Mouse (Mus musculus) stomach, embryonic 16.5 days (tissue): ENCODE measurements around the gene Mapk1ip1l. TPM values are rescaled to one million over a fixed set of nuclear protein-coding genes. Genes with fewer than 3 reads are reported as not detected.
"Not testable (repeated sequence)": the region's sequence is repeated elsewhere in the genome, so short reads cannot be mapped to it uniquely, and the experiment has no call there.

ENCODE experiments used
- ATAC-seq: fragments of 200-750 bp; cut with Nextera tagmentation; 2 replicates; pipeline ENCODE4 v1.8.0; 2017; ENCODE audit warnings: moderate number of reproducible peaks, moderate TSS enrichment; ENCODE audit not compliant: insufficient read depth, low FRiP score
- H3K27ac ChIP-seq: fragments of 300-500 bp; sonication (generic); 2 replicates; pipeline ENCODE4 v1.5.1; 2014; ENCODE audit warnings: low read length
- H3K27me3 ChIP-seq: fragments of 300-500 bp; sonication (generic); 2 replicates; pipeline ENCODE4 v1.6.1; 2014; ENCODE audit warnings: low read length, control low read depth, mixed read lengths; ENCODE audit not compliant: control insufficient read depth, insufficient read depth
- H3K36me3 ChIP-seq: fragments of 300-500 bp; sonication (generic); 2 replicates; pipeline ENCODE4 v1.6.1; 2014; ENCODE audit warnings: low read length; ENCODE audit not compliant: control insufficient read depth, insufficient read depth
- H3K4me1 ChIP-seq: fragments of 300-500 bp; sonication (generic); 2 replicates; pipeline ENCODE4 v1.6.1; 2014; ENCODE audit warnings: low read length, control low read depth, mixed read lengths; ENCODE audit not compliant: control insufficient read depth, insufficient read depth
- H3K4me2 ChIP-seq: fragments of 300-500 bp; sonication (generic); 2 replicates; pipeline ENCODE4 v1.6.1; 2014; ENCODE audit warnings: low read depth, low read length, mixed read lengths
- H3K4me3 ChIP-seq: fragments of 300-500 bp; sonication (generic); replicated peaks from 2 replicates; pipeline ENCODE4 v1.5.1; 2014; ENCODE audit warnings: mild to moderate bottlenecking, low read length
- H3K9ac ChIP-seq: fragments of 300-500 bp; sonication (generic); 2 replicates; pipeline ENCODE4 v1.6.1; 2014; ENCODE audit warnings: low read length
- H3K9me3 ChIP-seq: fragments of 300-500 bp; sonication (generic); replicated peaks from 2 replicates; pipeline ENCODE4 v1.6.1; 2016; ENCODE audit warnings: low read length, control low read depth; ENCODE audit not compliant: control insufficient read depth
- WGBS: fragments of 180-500 bp; shearing (Covaris S2); extraction: QIAGEN DNeasy Blood & Tissue Kit; methylation state at CpG from one replicate; pipeline ENCODE4 v1.1.7; 2014; 5-methylcytosine and 5-hydroxymethylcytosine counted together
- polyA plus RNA-seq: library from polyadenylated mRNA; unstranded; fragments of >200 nt; fragmentation: Nextera tagmentation; extraction: Ambion mirVana; gene quantifications from 2 replicates; pipeline ENCODE4 v1.2.1, GENCODE M21; 2015

Mapk1ip1l gene
- polyA plus RNA-seq, 1 experiment from 2014 or later: 61.0 TPM

- Histone ChIP-seq H3K27me3 (no peaks in the 10 kb centered on the region), H3K4me3 (no peak overlapping the region), H3K4me2 (no peak overlapping the region), H3K27ac (no peak overlapping the region), H3K9ac (no peak overlapping the region), H3K4me1 (0 out of 2 replicates have a peak, but pooled peaks cover 2% of the 10 kb centered on the region), H3K36me3 (peaks cover 24% of the 10 kb centered on the region), H3K9me3 (no peaks in the 10 kb centered on the region)
- no peak for ATAC-seq
- 90% methylated on average over 18 of the region's 18 CpGs for WGBS
Observed at GRCm38 (mm10) chr14:47310342-47311181, 12.5 kb downstream of the Mapk1ip1l start.

- H3K27ac ChIP-seq: no peak overlapping the region; the same call in 1 of the 2 replicates
- H3K4me2 ChIP-seq: no peak overlapping the region
- H3K27me3 ChIP-seq: no peaks in the 10 kb centered on the region
- H3K9me3 ChIP-seq: no peaks in the 10 kb centered on the region
- H3K4me1 ChIP-seq: no peaks in the 10 kb centered on the region
- no peak overlapping the region for H3K4me3 ChIP-seq
- ATAC-seq: no peak
- H3K9ac ChIP-seq: no peak overlapping the region
- 84% methylated on average over 5 of the region's 5 CpGs for WGBS
- H3K36me3 ChIP-seq: peaks cover 5% of the 10 kb centered on the region
Observed at GRCm38 (mm10) chr14:47319362-47319761, 21.3 kb downstream of the Mapk1ip1l start.

- WGBS: 95% methylated on average over 6 of the region's 8 CpGs
- H3K27ac ChIP-seq, H3K27me3 ChIP-seq, H3K9me3 ChIP-seq, H3K4me3 ChIP-seq, H3K4me2 ChIP-seq, ATAC-seq, H3K9ac ChIP-seq, H3K36me3 ChIP-seq, H3K4me1 ChIP-seq: not testable (repeated sequence)
Observed at GRCm38 (mm10) chr14:47321581-47321980, 23.5 kb downstream of the Mapk1ip1l start.

- H3K27ac ChIP-seq: no peak overlapping the region
- no peak overlapping the region for H3K9ac ChIP-seq
- no peak for ATAC-seq
- no peaks in the 10 kb centered on the region for H3K4me1 ChIP-seq
- no peaks in the 10 kb centered on the region for H3K9me3 ChIP-seq
- no peaks in the 10 kb centered on the region; the same call in 1 of the 2 replicates for H3K36me3 ChIP-seq
- WGBS: 84% methylated on average over 9 of the region's 9 CpGs
- H3K4me3 ChIP-seq: no peak overlapping the region
- no peak overlapping the region for H3K4me2 ChIP-seq
- no peaks in the 10 kb centered on the region for H3K27me3 ChIP-seq
Observed at GRCm38 (mm10) chr14:47325965-47326761, 28.1 kb downstream of the Mapk1ip1l start.

- Histone ChIP-seq H3K36me3 (no peaks in the 10 kb centered on the region; the same call in 1 of the 2 replicates), H3K4me2 (no peak overlapping the region), H3K27me3 (no peaks in the 10 kb centered on the region), H3K4me1 (no peaks in the 10 kb centered on the region), H3K4me3 (no peak overlapping the region), H3K27ac (no peak overlapping the region), H3K9ac (no peak overlapping the region), H3K9me3 (no peaks in the 10 kb centered on the region)
- ATAC-seq: no peak
- 84% methylated on average over 5 of the region's 5 CpGs for WGBS
Observed at GRCm38 (mm10) chr14:47327347-47327746, 29.3 kb downstream of the Mapk1ip1l start.

- H3K9ac ChIP-seq: no peak overlapping the region
- H3K36me3 ChIP-seq: no peaks in the 10 kb centered on the region
- H3K27me3 ChIP-seq: no peaks in the 10 kb centered on the region
- H3K4me2 ChIP-seq: no peak overlapping the region
- H3K4me3 ChIP-seq: no peak overlapping the region
- no peaks in the 10 kb centered on the region for H3K9me3 ChIP-seq
- no peak overlapping the region for H3K27ac ChIP-seq
- H3K4me1 ChIP-seq: no peaks in the 10 kb centered on the region
- ATAC-seq: no peak
- 60% methylated on average over 5 of the region's 5 CpGs for WGBS
Observed at GRCm38 (mm10) chr14:47331920-47332319, 33.9 kb downstream of the Mapk1ip1l start.

GRCm38 (mm10) chr14:47334819-47335218 lies 36.8 kb downstream of the Mapk1ip1l start:
- Histone ChIP-seq H3K27ac (no peak overlapping the region), H3K4me3 (no peak overlapping the region), H3K9me3 (no peaks in the 10 kb centered on the region), H3K27me3 (no peaks in the 10 kb centered on the region), H3K9ac (no peak overlapping the region), H3K4me2 (no peak overlapping the region), H3K36me3 (no peaks in the 10 kb centered on the region), H3K4me1 (no peaks in the 10 kb centered on the region)
- no peak for ATAC-seq
- 73% methylated on average over 4 of the region's 4 CpGs for WGBS

- Histone ChIP-seq H3K4me3 (no peak overlapping the region), H3K9me3 (no peaks in the 10 kb centered on the region), H3K27ac (no peak overlapping the region), H3K4me1 (no peaks in the 10 kb centered on the region), H3K36me3 (no peaks in the 10 kb centered on the region), H3K27me3 (no peaks in the 10 kb centered on the region), H3K4me2 (no peak overlapping the region), H3K9ac (no peak overlapping the region)
- no peak for ATAC-seq
- 75% methylated on average over 3 of the region's 3 CpGs for WGBS
Observed at GRCm38 (mm10) chr14:47335300-47335699, 37.2 kb downstream of the Mapk1ip1l start.
